Mouse (Mus musculus) midbrain, embryonic 13.5 days (tissue): ENCODE measurements around the gene Fbxl13. TPM values are rescaled to one million over a fixed set of nuclear protein-coding genes. Genes with fewer than 3 reads are reported as not detected.

ENCODE experiments used
- ATAC-seq: fragments of 200-750 bp; cut with Nextera tagmentation; 2 replicates; pipeline ENCODE4 v1.8.0; 2017; ENCODE audit warnings: mild to moderate bottlenecking, moderate TSS enrichment, moderate library complexity
- H3K27ac ChIP-seq: fragments of 300-500 bp; sonication (generic); 2 replicates; pipeline ENCODE4 v1.5.1; 2015; ENCODE audit warnings: inconsistent platforms, mild to moderate bottlenecking, moderate library complexity
- H3K27me3 ChIP-seq: fragments of 300-500 bp; sonication (generic); 2 replicates; pipeline ENCODE4 v1.6.1; 2015; ENCODE audit warnings: mild to moderate bottlenecking, inconsistent platforms
- H3K36me3 ChIP-seq: fragments of 300-500 bp; sonication (generic); 2 replicates; pipeline ENCODE4 v1.6.1; 2015; ENCODE audit warnings: mild to moderate bottlenecking, inconsistent platforms
- H3K4me1 ChIP-seq: fragments of 300-500 bp; sonication (generic); replicated peaks from 2 replicates; pipeline ENCODE4 v1.6.1; 2015; ENCODE audit warnings: inconsistent platforms
- H3K4me2 ChIP-seq: fragments of 300-500 bp; sonication (generic); replicated peaks from 2 replicates; pipeline ENCODE4 v1.6.1; 2015; ENCODE audit warnings: moderate library complexity, mild to moderate bottlenecking, inconsistent platforms
- H3K4me3 ChIP-seq: fragments of 300-500 bp; sonication (generic); replicated peaks from 2 replicates; pipeline ENCODE4 v1.5.1; 2015; ENCODE audit warnings: mild to moderate bottlenecking, inconsistent platforms
- H3K9ac ChIP-seq: fragments of 300-500 bp; sonication (generic); replicated peaks from 2 replicates; pipeline ENCODE4 v1.6.1; 2015; ENCODE audit warnings: mild to moderate bottlenecking, inconsistent platforms
- H3K9me3 ChIP-seq: fragments of 300-500 bp; sonication (generic); 2 replicates; pipeline ENCODE4 v1.6.1; 2016; ENCODE audit warnings: mild to moderate bottlenecking, inconsistent platforms
- WGBS: fragments of 180-500 bp; shearing (Covaris S2); methylation state at CpG from one replicate; pipeline ENCODE4 v1.1.7; 2015; 5-methylcytosine and 5-hydroxymethylcytosine counted together
- polyA plus RNA-seq: library from polyadenylated mRNA; unstranded; fragments of >200 nt; fragmentation: Nextera tagmentation; extraction: Ambion mirVana; gene quantifications from 2 replicates; pipeline ENCODE4 v1.2.1, GENCODE M21; 2015

Gene Fbxl13
- polyA plus RNA-seq, 1 experiment from 2014 or later, result 0.30 TPM

DNA sequence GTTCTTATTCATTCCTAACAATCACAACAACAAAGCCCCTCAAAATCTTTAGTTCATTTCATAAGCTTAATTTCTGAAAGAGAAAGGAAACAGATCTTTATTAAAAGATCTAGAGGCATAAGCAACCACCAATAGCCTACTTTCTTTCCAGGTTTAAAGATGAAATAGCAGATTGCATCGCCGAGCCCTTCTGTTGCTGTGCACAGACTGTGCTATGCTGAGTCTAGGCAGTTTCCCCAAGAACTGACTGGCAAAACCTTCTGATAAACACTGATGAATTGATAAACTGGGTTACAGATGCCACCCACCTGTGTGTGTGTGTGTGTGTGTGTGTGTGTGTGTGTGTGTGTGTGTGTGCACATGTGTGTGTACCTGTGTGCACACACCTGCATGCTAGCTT, 144.5 kb downstream of the Fbxl13 start:
- WGBS, result 93% methylated on average over 2 of the region's 2 CpGs
- Histone ChIP-seq H3K4me2 (no peak overlapping the region), H3K27ac (no peak overlapping the region), H3K9me3 (no peaks in the 10 kb centered on the region), H3K9ac (no peak overlapping the region), H3K36me3 (no peaks in the 10 kb centered on the region), H3K4me3 (no peak overlapping the region), H3K27me3 (no peaks in the 10 kb centered on the region), H3K4me1 (no peaks in the 10 kb centered on the region)
- ATAC-seq, result no peak

DNA sequence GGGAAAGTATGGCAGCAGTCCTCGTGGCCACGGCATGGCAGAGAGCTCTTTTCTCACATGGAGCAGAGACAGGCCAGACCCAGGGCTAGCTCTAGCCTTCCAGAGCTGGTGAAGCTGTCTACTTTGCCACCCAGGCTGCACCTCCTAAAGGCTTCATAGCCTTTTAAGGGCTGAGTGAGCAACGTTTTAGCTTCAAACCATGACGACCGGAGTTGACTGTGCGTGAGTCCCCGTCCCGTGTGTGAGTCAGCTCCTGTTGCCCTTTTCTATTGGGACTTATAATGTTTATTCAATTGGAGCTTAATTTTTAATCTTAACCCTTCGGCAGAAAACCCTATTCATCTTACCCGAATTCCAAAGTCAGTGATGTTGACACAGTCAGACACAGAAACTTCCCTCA, 145.3 kb downstream of the Fbxl13 start:
- no peak overlapping the region for H3K4me3 ChIP-seq

DNA sequence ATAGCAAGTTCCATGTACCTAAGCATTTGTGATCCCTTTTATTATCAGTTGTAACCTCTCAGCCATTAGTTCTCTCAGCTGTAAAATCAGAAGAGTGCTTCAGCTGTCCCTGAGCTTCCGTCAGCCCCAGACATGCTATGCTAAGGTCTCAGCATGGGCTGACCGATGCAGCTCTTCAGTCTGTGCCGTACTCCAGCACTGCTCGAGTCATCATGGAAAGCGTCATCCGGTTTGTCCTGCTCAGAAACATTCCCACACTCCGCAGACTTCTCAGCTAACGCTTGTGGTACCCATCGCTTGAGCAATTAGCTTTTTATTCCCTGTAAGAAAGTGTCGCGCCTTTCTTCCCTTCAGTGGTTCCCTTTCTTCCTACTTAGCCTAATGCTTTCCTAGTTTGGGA, 146.5 kb downstream of the Fbxl13 start:
- Histone ChIP-seq H3K9me3 (no peaks in the 10 kb centered on the region), H3K27ac (no peak overlapping the region), H3K4me3 (no peak overlapping the region), H3K36me3 (no peaks in the 10 kb centered on the region), H3K4me2 (no peak overlapping the region), H3K9ac (no peak overlapping the region), H3K27me3 (no peaks in the 10 kb centered on the region), H3K4me1 (no peaks in the 10 kb centered on the region)
- 75% methylated on average over 11 of the region's 11 CpGs for WGBS
- no peak for ATAC-seq

More for the DNA sequence above, 145.3 kb downstream of the Fbxl13 start:
- no peak overlapping the region for H3K27ac ChIP-seq
- H3K9me3 ChIP-seq, result no peaks in the 10 kb centered on the region
- no peaks in the 10 kb centered on the region for H3K36me3 ChIP-seq
- H3K4me2 ChIP-seq, result no peak overlapping the region
- no peak overlapping the region for H3K9ac ChIP-seq
- no peak for ATAC-seq
- WGBS, result 78% methylated on average over 10 of the region's 10 CpGs
- no peaks in the 10 kb centered on the region for H3K27me3 ChIP-seq
- H3K4me1 ChIP-seq, result no peaks in the 10 kb centered on the region

DNA sequence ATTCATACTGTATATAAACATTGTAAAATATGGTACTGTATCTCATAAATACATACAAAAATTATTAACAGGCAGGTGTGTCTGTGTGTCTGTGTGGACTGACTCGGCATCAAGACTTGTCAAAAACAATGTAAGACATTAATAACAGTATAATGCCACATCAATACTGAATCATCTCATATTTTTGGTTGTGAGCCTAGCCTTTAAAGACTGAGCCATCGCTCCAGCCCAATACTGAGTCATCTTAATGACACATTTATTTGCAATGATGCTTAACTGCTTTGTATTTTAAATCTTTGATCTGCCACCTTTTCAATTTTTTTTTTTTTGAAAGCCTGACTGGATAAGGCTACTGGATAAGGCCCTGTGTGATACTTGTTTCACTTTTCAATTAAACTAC, 146.9 kb downstream of the Fbxl13 start:
- Histone ChIP-seq H3K4me1 (no peaks in the 10 kb centered on the region), H3K9ac (no peak overlapping the region), H3K4me2 (no peak overlapping the region), H3K9me3 (no peaks in the 10 kb centered on the region), H3K36me3 (no peaks in the 10 kb centered on the region), H3K4me3 (no peak overlapping the region), H3K27ac (no peak overlapping the region), H3K27me3 (no peaks in the 10 kb centered on the region)
- no peak for ATAC-seq
- 91% methylated on average over 2 of the region's 2 CpGs for whole genome bisulfite sequencing

- no peaks in the 10 kb centered on the region for H3K36me3 ChIP-seq
- H3K9me3 ChIP-seq, result no peaks in the 10 kb centered on the region
- no peak overlapping the region for H3K27ac ChIP-seq
- no peak overlapping the region for H3K4me2 ChIP-seq
- no peak overlapping the region for H3K9ac ChIP-seq
- WGBS, result 57% methylated on average over 3 of the region's 3 CpGs
- H3K27me3 ChIP-seq, result no peaks in the 10 kb centered on the region
- no peak for ATAC-seq
- H3K4me1 ChIP-seq, result no peaks in the 10 kb centered on the region
- no peak overlapping the region for H3K4me3 ChIP-seq
Measured at GRCm38 (mm10) chr5:21496881-21497280, 148.6 kb downstream of the Fbxl13 start.

DNA sequence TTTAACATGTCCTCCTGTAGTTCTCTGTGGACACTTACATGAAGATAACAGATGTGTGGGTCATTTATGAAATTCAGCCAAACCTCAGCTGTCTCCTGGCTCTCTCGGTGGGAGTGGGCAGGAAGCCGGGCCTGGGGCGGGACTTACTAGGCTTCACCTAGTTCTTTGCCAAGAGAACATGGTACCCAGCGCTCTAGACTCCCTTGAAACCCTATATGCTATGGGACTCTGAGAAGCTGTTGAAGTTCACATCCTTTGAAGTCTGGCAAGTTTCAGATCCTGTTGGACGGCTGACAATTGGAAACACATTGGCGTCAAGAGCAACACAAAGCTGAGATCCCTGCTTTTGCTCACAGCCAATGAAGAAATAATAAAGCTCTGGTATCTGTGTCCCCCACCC, 149.1 kb downstream of the Fbxl13 start:
- Histone ChIP-seq H3K9ac (no peak overlapping the region), H3K4me2 (no peak overlapping the region), H3K4me3 (no peak overlapping the region), H3K27me3 (no peaks in the 10 kb centered on the region), H3K9me3 (no peaks in the 10 kb centered on the region), H3K36me3 (no peaks in the 10 kb centered on the region), H3K27ac (no peak overlapping the region), H3K4me1 (no peaks in the 10 kb centered on the region)
- no peak for ATAC-seq
- 89% methylated on average over 6 of the region's 6 CpGs for WGBS

GRCm38 (mm10) chr5:21494781-21495180, 150.7 kb downstream of the Fbxl13 start:
- no peak overlapping the region for H3K4me2 ChIP-seq
- no peak overlapping the region for H3K4me3 ChIP-seq
- H3K27ac ChIP-seq, result no peak overlapping the region
- no peak overlapping the region for H3K9ac ChIP-seq
- ATAC-seq, result no peak
- H3K27me3 ChIP-seq, result no peaks in the 10 kb centered on the region
- H3K9me3 ChIP-seq, result no peaks in the 10 kb centered on the region
- H3K36me3 ChIP-seq, result no peaks in the 10 kb centered on the region
- H3K4me1 ChIP-seq, result no peaks in the 10 kb centered on the region
- 63% methylated on average over 3 of the region's 3 CpGs for WGBS

GRCm38 (mm10) chr5:21493294-21493999, 152.0 kb downstream of the Fbxl13 start:
- Histone ChIP-seq H3K4me2 (no peak overlapping the region), H3K9me3 (no peaks in the 10 kb centered on the region), H3K27me3 (no peaks in the 10 kb centered on the region), H3K4me3 (no peak overlapping the region), H3K27ac (no peak overlapping the region), H3K36me3 (no peaks in the 10 kb centered on the region), H3K4me1 (no peaks in the 10 kb centered on the region), H3K9ac (no peak overlapping the region)
- 90% methylated on average over 8 of the region's 8 CpGs for WGBS
- no peak for ATAC-seq

DNA sequence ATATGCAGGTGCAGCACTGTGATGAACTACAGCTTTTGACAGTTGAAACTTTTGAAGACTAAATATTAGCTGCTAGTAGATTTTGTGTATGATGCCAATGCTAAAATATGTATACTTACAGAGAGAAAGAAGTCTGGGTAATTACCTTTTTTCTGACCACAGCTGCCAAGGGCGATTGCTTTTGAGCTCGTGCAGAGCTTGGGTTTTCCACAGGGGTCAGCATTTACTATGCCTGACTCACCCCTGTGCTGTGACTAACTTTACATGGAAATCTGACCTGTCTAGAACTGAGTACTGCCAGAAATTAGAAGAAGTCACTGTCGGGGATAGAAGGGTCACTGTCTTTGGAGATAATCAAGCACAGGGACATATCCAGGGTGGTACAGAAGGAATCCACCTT, 153.2 kb downstream of the Fbxl13 start:
- 79% methylated on average over 3 of the region's 3 CpGs for WGBS
- Histone ChIP-seq H3K9me3 (no peaks in the 10 kb centered on the region), H3K27me3 (no peaks in the 10 kb centered on the region), H3K27ac (no peak overlapping the region), H3K4me3 (no peak overlapping the region), H3K9ac (no peak overlapping the region), H3K4me2 (no peak overlapping the region), H3K36me3 (no peaks in the 10 kb centered on the region), H3K4me1 (no peaks in the 10 kb centered on the region)
- ATAC-seq, result no peak

DNA sequence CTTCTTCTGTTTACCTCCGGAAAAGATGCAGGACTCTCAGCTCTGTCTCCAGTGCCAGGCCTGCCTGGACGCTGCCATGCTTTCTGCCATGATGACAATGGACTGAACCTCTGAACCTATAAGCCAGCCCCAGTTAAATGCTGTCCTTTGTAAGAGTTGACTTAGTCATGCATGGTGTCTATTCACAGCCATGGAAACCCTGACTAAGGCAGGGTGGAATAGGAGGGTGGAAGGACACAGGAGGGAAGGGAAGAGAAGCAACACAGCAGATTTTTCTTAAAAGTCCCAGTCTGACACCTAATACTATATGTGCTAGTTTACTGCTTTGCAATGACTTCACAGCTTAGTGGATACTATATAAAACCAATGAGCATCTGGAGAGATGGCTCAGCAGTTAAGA, 154.0 kb downstream of the Fbxl13 start:
- H3K9me3 ChIP-seq, result no peaks in the 10 kb centered on the region
- no peaks in the 10 kb centered on the region for H3K4me1 ChIP-seq
- no peaks in the 10 kb centered on the region for H3K36me3 ChIP-seq
- H3K4me2 ChIP-seq, result no peak overlapping the region
- ATAC-seq, result 0 out of 2 replicates have a peak, but pooled peaks have one; percentile 30
- H3K9ac ChIP-seq, result no peak overlapping the region
- H3K27ac ChIP-seq, result no peak overlapping the region
- no peak overlapping the region for H3K4me3 ChIP-seq
- 38% methylated on average over 2 of the region's 2 CpGs for WGBS
- H3K27me3 ChIP-seq, result no peaks in the 10 kb centered on the region

- no peak overlapping the region for H3K4me2 ChIP-seq
- WGBS, result 67% methylated on average over 4 of the region's 4 CpGs
- no peak for ATAC-seq
- no peaks in the 10 kb centered on the region for H3K4me1 ChIP-seq
- H3K4me3 ChIP-seq, result no peak overlapping the region
- H3K27me3 ChIP-seq, result no peaks in the 10 kb centered on the region
- H3K9ac ChIP-seq, result no peak overlapping the region
- no peaks in the 10 kb centered on the region for H3K9me3 ChIP-seq
- H3K27ac ChIP-seq, result no peak overlapping the region
- H3K36me3 ChIP-seq, result no peaks in the 10 kb centered on the region
Measured at GRCm38 (mm10) chr5:21489135-21489534, 156.3 kb downstream of the Fbxl13 start.

DNA sequence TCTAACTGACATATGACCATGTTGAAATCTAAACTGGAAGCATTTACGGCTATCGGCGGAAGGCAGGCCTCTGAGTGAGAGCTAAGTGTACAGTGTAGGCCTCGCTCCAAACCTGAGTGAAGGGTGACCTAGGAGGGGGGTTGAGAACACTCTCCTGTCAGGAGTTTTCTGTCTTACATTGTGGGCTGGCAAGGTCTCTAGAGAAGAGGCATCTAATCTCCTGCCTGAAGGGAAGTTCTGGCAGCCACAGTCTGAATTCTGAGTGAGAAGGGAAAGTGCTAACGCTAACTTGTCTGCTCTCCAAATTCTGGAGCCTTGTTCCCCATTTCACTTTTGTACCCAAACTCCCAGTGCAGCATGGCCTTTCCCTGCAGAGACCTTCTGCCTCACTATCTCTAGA, 156.9 kb downstream of the Fbxl13 start:
- Histone ChIP-seq H3K9me3 (no peaks in the 10 kb centered on the region), H3K36me3 (no peaks in the 10 kb centered on the region), H3K4me2 (no peak overlapping the region), H3K4me3 (no peak overlapping the region), H3K27me3 (no peaks in the 10 kb centered on the region), H3K27ac (no peak overlapping the region), H3K9ac (no peak overlapping the region), H3K4me1 (no peaks in the 10 kb centered on the region)
- no peak for ATAC-seq
- WGBS, result 95% methylated on average over 5 of the region's 5 CpGs

- Histone ChIP-seq H3K27me3 (no peaks in the 10 kb centered on the region), H3K4me2 (no peak overlapping the region), H3K4me3 (no peak overlapping the region), H3K9ac (no peak overlapping the region), H3K36me3 (no peaks in the 10 kb centered on the region), H3K9me3 (no peaks in the 10 kb centered on the region), H3K4me1 (peaks cover 5% of the 10 kb centered on the region; the same call in 1 of the 2 replicates), H3K27ac (no peak overlapping the region)
- no peak for ATAC-seq
- WGBS, result 87% methylated on average over 3 of the region's 3 CpGs
Measured at GRCm38 (mm10) chr5:21487716-21488115, 157.7 kb downstream of the Fbxl13 start.
